Mouse (Mus musculus) telencephalon, adult 2 months (tissue): ENCODE measurements around the gene Dcbld2.

Experiments
- DNase-seq: peaks from one replicate; pipeline ENCODE4 v3.0.0-alpha.2; 2011; ENCODE audit warnings: low read depth, low spot score

Dcbld2 gene

GRCm38 (mm10) chr16:58482296-58482695, 74.1 kb downstream of the Dcbld2 start:
- DNase-seq: no peak

GRCm38 (mm10) chr16:58487861-58488260, 79.6 kb downstream of the Dcbld2 start:
- DNase-seq: no peak

- DNase-seq: no peak
These were observed 88.5 kb downstream of the Dcbld2 start for GRCm38 (mm10) chr16:58496791-58497190.

- DNase-seq: no peak
These were observed 89.9 kb downstream of the Dcbld2 start for GRCm38 (mm10) chr16:58497886-58498713.

- no peak for DNase-seq
These were observed 90.9 kb downstream of the Dcbld2 start for GRCm38 (mm10) chr16:58499172-58499584.

- DNase-seq: no peak
These were observed 91.4 kb downstream of the Dcbld2 start for GRCm38 (mm10) chr16:58499650-58500049.

- DNase-seq: no peak
These were observed 93.6 kb downstream of the Dcbld2 start for GRCm38 (mm10) chr16:58501760-58502301.

GRCm38 (mm10) chr16:58502566-58502965, 94.3 kb downstream of the Dcbld2 start:
- no peak for DNase-seq

- no peak for DNase-seq
These were observed 96.7 kb downstream of the Dcbld2 start for GRCm38 (mm10) chr16:58504945-58505344.

- no peak for DNase-seq
These were observed 104.0 kb downstream of the Dcbld2 start for GRCm38 (mm10) chr16:58512181-58512761.

GRCm38 (mm10) chr16:58512887-58513286, 104.6 kb downstream of the Dcbld2 start:
- DNase-seq: no peak

- no peak for DNase-seq
These were observed 105.5 kb downstream of the Dcbld2 start for GRCm38 (mm10) chr16:58513755-58514154.

- no peak for DNase-seq
These were observed 106.3 kb downstream of the Dcbld2 start for GRCm38 (mm10) chr16:58514565-58514964.

GRCm38 (mm10) chr16:58516161-58516560, 107.9 kb downstream of the Dcbld2 start:
- no peak for DNase-seq

GRCm38 (mm10) chr16:58516960-58517798, 108.9 kb downstream of the Dcbld2 start:
- no peak for DNase-seq
